Mouse (Mus musculus) embryo, embryonic 10.5 days (tissue): ENCODE measurements around the gene Arl6.

Source experiments
- DNase-seq: peaks from one replicate; pipeline ENCODE4 v3.0.0-alpha.2; 2015; ENCODE audit warnings: low spot score

The Arl6 gene

GRCm38 (mm10) chr16:59586911-59587310 lies 52.3 kb downstream of the Arl6 start:
- DNase-seq: no peak

GRCm38 (mm10) chr16:59586276-59586675 lies 52.9 kb downstream of the Arl6 start:
- no peak for DNase-seq

- DNase-seq: no peak
Measured at GRCm38 (mm10) chr16:59585706-59586244, 53.4 kb downstream of the Arl6 start.

DNA sequence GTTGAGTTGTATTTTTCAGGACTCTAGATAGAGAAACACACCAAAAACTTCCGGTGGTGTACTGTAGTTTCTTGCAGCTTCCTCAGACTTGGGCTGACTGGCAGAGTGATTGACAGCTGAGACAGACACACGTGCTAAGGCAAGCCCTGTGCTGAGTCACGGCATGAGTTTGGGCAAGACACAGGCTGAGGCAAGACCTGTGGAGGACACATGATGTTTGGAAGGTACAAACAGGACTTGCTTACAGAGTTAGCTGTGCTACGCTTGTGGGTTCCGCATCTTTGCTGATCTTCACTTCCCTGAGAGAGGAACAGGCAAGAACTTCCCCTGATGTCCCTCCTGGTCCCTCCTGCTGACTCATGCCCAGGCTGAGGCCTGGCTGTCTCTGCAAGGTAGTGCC lies 55.7 kb downstream of the Arl6 start:
- DNase-seq: no peak

GRCm38 (mm10) chr16:59579237-59579636 lies 60.0 kb downstream of the Arl6 start:
- no peak for DNase-seq

GRCm38 (mm10) chr16:59573961-59574360 lies 65.2 kb downstream of the Arl6 start:
- DNase-seq: no peak

DNA sequence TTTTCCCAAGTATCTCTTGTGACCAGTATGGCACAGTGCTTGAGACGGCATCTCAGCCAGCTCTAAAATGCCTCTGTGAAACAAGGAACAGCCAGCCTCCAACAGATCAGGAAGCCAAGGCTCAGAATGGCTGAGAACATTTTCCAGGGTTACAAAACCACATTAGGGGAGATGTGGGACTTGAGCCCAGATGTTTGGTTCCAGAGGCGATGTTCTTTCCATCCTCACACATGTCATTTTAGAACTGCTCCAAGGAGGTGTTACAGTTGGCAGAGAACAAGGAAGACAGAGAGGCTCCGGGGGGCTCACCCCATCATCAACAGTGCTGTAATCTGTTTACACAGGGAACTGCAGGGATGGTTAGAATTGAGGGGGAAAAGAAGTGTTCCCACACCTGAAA lies 66.5 kb downstream of the Arl6 start:
- no peak for DNase-seq

DNA sequence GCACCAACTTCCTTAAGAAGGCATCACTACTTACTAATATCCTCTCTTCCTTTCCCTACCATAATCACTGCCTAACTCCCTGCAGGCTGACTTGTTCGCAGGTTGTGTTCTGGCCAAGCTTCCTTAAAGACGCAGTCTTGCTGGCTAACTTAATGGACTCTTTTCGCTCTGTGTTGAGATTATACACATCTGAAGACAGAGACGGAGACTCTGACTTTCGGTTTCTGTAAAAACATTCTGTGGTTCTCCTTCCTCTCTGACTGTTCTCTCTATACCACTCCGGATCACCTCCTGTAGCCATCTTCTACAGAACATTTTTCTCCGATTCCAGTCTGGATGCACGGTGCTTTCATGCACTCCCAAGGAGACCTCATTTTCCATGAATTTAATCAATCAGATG lies 68.4 kb downstream of the Arl6 start:
- DNase-seq: no peak

GRCm38 (mm10) chr16:59569837-59570236 lies 69.4 kb downstream of the Arl6 start:
- no peak for DNase-seq

DNA sequence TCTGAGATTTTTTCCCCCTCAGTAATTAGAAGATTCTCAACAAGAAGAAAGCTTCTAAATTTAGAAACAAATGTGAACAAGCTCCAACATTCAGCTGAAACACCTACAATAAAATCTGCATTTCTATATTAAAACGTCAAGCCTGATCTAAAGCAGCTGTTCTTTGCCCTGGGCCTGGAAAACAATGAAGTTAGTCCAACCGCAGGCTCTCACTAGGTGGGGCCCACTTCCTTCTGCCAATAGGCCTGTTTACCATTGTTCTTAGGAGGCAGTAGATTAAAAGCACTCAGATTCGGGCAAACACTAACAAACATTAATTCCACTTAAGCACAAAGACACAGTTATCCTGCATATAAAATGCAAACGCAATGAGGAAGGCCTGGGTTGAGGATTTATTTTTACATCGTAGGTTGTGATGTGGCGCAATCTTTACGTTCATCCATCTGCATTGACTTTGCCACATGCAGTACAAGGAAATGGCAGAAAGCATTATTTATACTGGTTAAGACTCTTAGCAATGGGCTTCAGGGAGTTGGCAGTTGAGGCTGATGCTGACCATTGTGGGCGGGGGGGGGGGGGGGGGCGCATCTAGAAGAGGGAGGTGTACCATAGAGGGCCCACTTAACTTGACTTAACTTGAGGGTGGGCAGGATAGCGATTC lies 71.3 kb downstream of the Arl6 start:
- no peak for DNase-seq

DNA sequence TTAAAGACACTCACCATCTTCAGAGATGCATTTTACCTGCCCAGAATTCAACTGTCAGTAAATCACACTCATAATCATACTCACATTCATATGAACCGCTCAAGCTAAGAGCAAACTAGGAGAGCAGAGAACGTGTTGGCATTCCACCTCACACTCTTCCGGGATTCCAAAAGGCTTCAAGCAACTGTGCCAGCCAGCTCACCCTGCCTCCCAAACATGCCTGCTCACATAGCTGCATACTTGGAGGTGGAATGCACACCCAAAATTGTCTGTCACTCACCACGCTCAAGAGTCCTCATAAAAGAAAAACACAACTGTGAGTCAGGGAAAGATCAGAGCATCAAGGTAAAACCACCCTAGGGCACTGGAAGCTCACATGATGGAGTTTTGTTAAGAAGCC lies 72.8 kb downstream of the Arl6 start:
- DNase-seq: no peak

DNA sequence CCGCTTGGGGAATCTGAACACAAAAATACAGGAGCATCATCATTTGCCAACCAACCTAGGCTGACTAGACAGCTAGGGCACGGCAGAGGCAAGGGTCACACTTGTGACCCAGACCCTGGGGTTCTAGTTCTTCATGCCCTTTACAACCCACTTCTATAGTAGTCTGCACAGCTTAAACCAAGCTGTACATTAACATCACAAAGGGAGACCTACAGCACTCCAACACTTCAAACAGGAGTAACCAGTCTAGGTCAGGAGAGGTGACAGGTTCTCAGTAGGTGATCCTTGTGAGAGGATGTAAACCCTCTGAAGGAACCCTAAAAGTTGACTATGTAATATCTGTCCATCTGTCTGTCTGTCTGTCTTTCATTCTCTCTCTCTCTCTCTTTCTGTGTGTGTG lies 73.6 kb downstream of the Arl6 start:
- no peak for DNase-seq

- no peak for DNase-seq
Measured at GRCm38 (mm10) chr16:59564025-59564424, 75.2 kb downstream of the Arl6 start.
